ENCODE assay signal across 8 mouse cellular contexts in the genomic region with DNA sequence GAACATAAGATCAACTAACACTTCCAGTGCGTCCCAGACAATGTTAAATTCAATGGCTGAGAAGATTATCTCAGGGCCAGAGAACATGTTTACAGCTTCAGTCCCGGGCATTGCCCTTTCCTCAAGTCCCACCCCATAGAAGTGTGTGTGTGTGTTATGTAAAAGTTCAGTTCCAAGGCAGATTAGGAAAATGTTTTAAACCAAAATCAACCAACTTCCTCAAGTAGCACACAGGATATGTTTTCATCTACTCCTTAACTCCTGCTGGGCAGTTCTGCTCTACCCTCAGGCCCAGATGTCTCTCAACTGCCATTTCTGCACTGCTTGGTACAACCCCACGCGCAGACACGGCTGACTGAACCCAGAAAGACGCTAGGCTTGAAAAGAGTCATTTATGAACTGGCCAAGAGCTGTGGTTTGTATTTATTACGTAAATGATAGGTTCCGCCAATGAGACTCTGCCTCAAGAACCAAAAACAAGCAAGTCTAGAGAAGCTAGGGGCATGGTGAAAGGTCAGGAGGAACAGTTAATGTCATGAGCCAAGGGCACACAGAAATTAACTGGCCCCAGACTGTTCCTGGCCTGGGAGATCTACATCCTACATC.
DNase-seq lines count a peak whose midpoint lies in the region; ATAC-seq lines count a peak whose summit lies in the region.

No protein-coding gene starts in this region.

- H3K9me3 ChIP-seq in heart, embryonic 14.5 days (ENCODE audit: control insufficient read depth, low read length) = no peaks in the 10 kb centered on the region
- no peaks in the 10 kb centered on the region for H3K9me3 ChIP-seq in intestine, embryonic 15.5 days

- intact Hi-C loops in heart, postnatal 10 days (cut with DNase I) = no loop called here

- H3K36me3 ChIP-seq in heart, embryonic 14.5 days (ENCODE audit: control insufficient read depth, insufficient read depth, low read length) = 0 out of 2 replicates have a peak, but pooled peaks cover 3% of the 10 kb centered on the region
- H3K36me3 ChIP-seq in intestine, embryonic 15.5 days = no peaks in the 10 kb centered on the region

- no peak overlapping the region for H3K9ac ChIP-seq in heart, embryonic 14.5 days (ENCODE audit: low read length)
- no peak overlapping the region for H3K9ac ChIP-seq in intestine, embryonic 15.5 days

- H3K27me3 ChIP-seq in heart, embryonic 14.5 days (ENCODE audit: control insufficient read depth, insufficient read depth, low read length) = no peaks in the 10 kb centered on the region
- no peaks in the 10 kb centered on the region for H3K27me3 ChIP-seq in intestine, embryonic 15.5 days (replicated peaks)

- H3K27ac ChIP-seq in heart, embryonic 14.5 days (replicated peaks in 1 of 2; ENCODE audit: control insufficient read depth in 1 of 2, insufficient read depth in 1 of 2, low read depth in 2 of 2, low read length in 2 of 2) = peak overlapping the region; percentile 42 to 47; a peak in 2 of 4 replicates
- H3K27ac ChIP-seq in intestine, embryonic 15.5 days = no peak overlapping the region

- no peak overlapping the region for H3K4me3 ChIP-seq in heart, embryonic 14.5 days (ENCODE audit: control insufficient read depth in 1 of 2, insufficient read depth in 1 of 2, low read depth in 1 of 2, low read length in 2 of 2)
- H3K4me3 ChIP-seq in intestine, embryonic 15.5 days (replicated peaks) = no peak overlapping the region

- peaks cover 19 to 43% of the 10 kb centered on the region in 2 experiments for H3K4me1 ChIP-seq in heart, embryonic 14.5 days (ENCODE audit: control insufficient read depth in 2 of 2, insufficient read depth in 2 of 2, low read length in 2 of 2)
- H3K4me1 ChIP-seq in intestine, embryonic 15.5 days (replicated peaks) = peaks cover 3% of the 10 kb centered on the region; the same call in 1 of the 2 replicates

- H3K4me2 ChIP-seq in heart, embryonic 14.5 days (ENCODE audit: low read length) = no peak overlapping the region
- no peak overlapping the region for H3K4me2 ChIP-seq in intestine, embryonic 15.5 days (replicated peaks)

- ATAC-seq in heart, embryonic 14.5 days (ENCODE audit: insufficient number of reproducible peaks, insufficient read depth, low FRiP score, low read depth) = no peak
- ATAC-seq in megakaryocyte-erythroid progenitor cell, adult 5-6 weeks (replicated peaks; ENCODE audit: low FRiP score, low TSS enrichment, poor library complexity, severe bottlenecking) = peak; percentile 16; the same call in 1 of the 2 replicates
- ATAC-seq in intestine, embryonic 15.5 days = no peak

- 57% methylated on average over 8 of the region's 8 CpGs for WGBS in heart, embryonic 14.5 days
- WGBS in intestine, embryonic 15.5 days = 64% methylated on average over 8 of the region's 8 CpGs

- no peak for DNase-seq in heart, postnatal 10 days
- DNase-seq in Muller cell, postnatal 12 days (ENCODE audit: inconsistent ontology term) = peak; percentile 82
- DNase-seq in kidney, adult 8-10 months = peak; percentile 55 to 66
- no peak for DNase-seq in adrenal gland, postnatal 36 days
- DNase-seq in right cerebral cortex, postnatal 4 days = no peak

Comparison
In these comparisons a context has a peak if more than half of its experiments do, and no peak if none do; other contexts are left out.
1. DNase-seq: peak in Muller cell, postnatal 12 days (single experiment) and kidney, adult 8-10 months (2 of 2); none in heart, postnatal 10 days (0 of 2), adrenal gland, postnatal 36 days (0 of 2) and right cerebral cortex, postnatal 4 days (single experiment).